Mouse (Mus musculus) left cerebral cortex, adult 8-10 months (tissue): Measurements from ENCODE around the gene Sult6b2. TPM values are rescaled to one million over a fixed set of nuclear protein-coding genes. Genes with fewer than 3 reads are reported as not detected.

Experiments used
- DNase-seq, 2 experiments: peaks; one replicate each; pipeline ENCODE4 v3.0.0; 2022; ENCODE audit warnings: low spot score in 2 of 2
- total RNA-seq, 4 experiments: library from RNA; stranded (reverse); gene quantifications; 2 replicates each; pipeline ENCODE4 v1.2.4; 2022

Sult6b2 gene
- total RNA-seq = under 1 TPM in 3 of 4 experiments, not detected in 1; 0.16 to 0.30 (median 0.25) TPM

DNA sequence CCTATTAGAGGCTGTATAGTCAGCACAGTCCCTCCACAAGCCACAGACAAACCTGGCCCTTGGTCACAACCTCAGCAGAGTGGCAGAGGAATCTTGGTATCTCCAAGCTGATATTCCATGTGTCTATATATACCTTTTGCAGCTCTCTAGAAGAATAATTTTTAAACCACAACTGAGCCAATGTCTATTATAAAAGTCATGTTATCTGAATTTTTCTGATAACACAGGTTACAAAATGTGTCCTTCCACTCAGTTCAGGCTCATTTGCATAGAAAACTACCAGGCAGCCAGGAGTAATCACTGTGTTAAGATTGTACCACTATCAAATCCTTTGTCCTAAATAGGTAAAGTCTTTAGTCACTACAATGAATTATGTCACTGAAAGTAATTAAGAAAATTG, at the start of gene Sult6b2:
TSS of gene Sult6b2 (minus strand) at position 101 of the 400 bp plus-strand sequence.
- no peak for DNase-seq

DNA sequence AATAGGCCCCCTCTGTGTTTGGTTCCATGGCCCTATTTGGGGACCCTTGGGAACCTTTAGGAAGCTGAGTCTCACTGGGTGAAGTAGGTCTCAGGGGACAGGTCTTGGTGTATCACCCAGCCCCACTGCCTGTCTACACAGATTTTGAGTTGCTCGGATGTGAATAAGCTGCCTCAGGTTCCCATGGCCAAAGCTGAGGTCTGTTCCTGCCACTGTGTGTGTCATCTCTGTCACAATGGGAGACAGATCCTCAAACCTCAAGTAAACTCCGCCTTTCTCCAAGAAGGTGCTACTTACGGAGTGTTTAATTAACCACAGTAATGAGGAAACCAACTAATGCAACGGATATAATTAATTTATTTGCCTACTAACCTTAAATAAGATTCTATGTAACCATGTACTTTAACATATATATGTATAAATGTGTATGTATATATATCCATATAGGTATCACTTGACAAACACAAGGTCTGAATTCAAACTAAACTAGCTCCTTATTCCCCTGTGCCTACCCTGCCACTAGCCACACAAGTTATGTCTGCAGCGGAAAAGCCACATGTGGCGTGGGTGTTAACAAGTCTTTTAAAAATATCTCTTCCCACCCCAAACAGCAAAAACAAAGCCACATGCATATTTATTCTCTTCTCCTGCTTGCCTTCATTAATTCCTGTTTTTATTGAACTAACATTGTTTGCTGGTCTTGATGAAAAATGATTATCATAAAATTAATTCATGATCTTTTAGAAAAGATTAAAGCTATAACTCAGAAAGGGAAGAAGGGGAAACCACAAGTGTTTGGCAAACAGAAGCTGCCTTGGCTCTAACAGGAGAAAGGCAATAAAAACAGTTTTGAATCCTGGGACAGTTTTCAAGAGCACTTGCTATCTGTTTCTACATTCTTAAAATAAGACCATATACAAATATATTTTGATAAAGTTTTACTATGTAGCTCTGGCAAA, 48.4 kb upstream of the Sult6b2 start:
- DNase-seq = no peak

DNA sequence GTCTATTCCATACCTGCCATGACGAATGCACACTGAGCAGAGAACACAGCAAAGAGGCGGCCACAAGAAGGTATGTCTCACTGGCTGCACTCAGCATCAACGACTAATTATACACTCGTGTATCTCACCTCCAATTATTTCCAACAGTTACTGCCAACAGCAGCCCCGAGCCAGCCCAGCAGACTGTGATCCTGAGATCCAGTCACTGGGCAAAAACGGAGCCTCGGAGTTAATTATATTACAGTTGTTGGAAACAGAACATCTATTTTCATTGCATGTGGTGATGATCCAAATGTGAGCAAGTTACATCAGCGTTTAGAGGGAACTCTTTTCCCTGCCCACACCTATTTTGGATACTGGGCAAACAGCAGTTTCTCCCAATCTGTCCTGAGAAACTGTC, 46.1 kb upstream of the Sult6b2 start:
- peak in 1 of 2 experiments; percentile 23 for DNase-seq

DNA sequence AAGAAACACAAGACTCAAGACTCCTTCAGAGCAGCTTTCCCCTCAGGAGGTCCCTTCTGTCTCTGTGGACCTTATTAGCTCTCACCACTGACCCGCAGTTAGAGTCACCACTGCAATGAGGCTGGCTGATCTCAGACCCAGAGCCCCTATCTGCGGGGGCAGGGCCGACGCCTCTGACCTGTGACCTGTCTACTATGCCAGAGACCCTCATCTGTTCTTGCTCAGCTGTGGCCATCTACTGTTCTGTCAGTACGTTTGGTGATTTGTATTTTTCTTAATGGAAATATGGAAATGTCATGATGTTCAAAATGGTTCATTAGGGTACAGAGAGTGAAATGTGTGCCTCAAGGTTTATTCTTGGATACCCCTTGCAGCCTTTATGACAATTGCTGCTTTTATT, 45.0 kb upstream of the Sult6b2 start:
- DNase-seq = no peak

DNA sequence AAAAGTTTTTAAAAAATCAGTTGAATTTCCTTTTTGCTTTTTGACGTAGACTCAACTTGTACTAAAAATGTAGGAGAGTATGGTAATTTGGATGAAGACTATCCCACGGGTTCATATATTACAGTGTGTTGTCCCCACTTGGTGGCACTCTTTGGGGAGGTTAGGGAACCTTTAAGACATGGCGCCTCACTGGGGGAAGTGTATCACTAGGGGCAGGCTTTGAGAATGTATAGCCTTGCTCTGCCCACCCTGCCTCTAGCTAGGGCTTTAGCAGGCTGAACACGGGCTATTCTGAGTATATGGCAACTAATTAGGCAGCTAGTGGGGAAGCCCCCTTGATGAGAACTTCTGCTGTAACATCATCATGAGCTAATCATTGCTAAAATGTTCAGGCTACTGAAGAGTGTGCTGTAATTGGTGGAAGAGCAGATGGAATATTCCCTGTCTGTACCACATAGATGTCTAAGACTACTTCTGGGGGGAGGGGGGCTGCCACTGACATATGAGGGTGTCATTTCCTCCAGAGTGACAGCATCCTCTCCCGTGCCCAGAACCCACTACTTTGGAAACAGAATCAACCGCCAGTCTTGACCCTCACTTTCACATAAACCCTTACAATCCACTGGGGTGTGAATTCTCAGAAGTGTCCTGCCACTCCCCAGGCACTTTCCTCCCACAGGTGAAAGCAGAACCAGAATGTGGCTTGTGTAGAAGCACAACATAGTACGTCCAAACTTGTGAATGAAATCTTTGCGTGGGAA, 43.8 kb upstream of the Sult6b2 start:
- no peak for DNase-seq

DNA sequence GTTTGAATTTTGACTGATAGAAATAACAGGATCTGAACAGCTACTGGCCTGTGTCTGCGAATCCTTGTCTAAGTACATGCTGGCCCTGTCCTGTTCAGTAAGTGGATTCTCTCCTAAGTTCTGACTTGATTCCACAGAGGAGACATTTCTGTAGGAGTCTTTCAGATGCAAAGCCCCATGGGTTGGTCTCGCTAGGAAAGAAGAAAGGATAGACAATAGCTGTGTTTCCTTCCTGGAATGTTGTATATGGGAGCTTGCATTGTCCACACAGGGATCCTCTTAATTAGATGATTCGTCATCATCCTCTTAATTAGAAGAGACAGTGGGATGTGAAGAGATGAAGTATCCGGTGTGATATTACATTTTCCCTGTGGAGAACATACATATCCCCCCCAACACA, 42.6 kb upstream of the Sult6b2 start:
- DNase-seq = no peak

DNA sequence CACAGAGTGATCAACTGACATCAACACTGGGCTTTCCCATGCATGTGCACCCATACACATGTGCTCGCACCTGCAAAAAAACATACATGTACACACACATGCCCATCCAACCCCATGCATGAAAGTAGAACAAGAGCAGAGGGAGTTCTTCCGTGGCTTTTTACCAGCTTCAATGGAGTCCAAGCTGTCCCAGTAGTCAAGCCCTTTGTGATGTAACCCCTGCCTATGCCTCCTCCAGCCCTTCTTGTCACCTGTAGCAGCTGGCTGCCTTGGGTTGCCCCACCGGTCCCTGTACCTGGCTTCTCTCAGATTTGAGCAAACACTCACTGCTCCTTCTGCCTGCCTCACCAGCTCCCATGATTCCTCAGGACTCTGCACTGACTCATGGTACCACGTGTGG, 40.8 kb upstream of the Sult6b2 start:
- no peak for DNase-seq

DNA sequence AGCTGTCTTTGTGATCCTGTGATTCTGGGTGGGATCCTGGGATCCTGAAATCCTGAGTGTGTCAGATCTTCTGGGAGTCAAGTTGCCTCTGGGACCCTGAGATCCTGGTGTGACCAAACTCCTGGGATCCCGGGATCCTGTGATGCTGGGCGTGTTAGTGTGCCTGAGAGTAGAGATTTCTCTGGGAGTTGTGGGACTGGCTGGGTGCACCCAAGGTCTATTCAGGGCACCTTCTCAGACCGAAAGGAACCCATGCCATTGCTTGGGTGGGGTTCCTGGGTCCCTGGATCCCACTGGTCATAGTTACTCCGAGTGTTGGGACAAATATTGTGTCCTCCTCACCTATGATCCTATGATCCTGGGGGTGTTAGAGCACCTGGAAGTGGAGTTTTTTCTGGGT, 39.8 kb upstream of the Sult6b2 start:
- DNase-seq = no peak

DNA sequence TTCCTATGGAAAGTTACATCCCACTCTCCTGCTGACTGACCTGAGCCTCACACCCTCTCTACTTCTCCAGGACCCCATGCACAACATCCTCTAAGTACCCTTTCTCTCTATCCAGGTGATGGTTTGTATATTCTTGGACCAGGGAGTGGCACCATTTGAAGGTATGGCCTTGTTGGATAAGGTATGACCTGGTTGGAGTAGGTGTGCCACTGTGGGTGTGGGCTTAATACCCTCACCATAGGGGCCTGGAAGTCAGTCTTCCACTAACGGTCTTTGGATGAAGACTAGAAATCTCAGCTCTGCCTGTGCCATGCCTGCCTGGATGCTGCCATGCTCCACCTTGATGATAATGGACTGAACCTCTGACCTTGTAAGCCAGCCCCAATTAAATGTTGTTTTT, 34.2 kb upstream of the Sult6b2 start:
- DNase-seq = no peak

DNA sequence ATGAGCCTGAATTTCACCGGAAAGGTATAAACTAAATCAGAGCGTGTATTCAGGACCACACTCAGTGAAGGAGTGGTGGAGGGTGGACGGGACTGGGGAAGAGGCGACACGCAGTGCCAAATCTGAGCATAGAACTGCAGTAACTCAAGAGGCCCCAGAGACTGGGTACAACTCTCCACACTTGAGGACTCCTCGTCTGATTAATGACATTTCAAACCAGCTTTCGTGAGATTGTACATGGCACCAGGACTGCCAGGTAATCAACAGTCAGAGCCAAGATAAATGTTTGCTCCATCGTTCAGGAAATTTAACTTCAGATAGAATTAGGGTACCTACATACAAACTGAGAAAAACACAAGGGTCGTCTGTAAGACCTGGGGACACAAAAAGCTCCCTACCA, 33.0 kb upstream of the Sult6b2 start:
- DNase-seq = no peak

DNA sequence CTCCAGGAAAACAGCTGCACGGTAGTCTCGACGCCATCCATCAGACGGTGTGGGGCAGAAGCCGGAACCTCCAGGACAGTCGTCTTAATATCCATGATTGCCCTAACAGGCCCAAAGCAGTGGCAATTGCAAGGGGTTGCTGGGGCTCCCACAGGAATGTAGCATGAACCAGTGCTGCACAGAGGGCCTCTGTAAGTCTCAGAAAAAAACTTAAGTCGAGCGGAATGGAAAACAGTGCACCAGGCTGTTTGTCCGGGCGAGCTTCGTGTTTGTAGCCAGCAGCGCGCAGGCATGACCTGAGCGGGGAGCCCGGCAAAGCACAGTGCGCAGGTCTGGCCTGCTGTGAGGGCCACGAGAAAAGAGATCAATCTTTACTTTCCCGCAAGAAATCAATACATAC, 31.4 kb upstream of the Sult6b2 start:
- DNase-seq = no peak

DNA sequence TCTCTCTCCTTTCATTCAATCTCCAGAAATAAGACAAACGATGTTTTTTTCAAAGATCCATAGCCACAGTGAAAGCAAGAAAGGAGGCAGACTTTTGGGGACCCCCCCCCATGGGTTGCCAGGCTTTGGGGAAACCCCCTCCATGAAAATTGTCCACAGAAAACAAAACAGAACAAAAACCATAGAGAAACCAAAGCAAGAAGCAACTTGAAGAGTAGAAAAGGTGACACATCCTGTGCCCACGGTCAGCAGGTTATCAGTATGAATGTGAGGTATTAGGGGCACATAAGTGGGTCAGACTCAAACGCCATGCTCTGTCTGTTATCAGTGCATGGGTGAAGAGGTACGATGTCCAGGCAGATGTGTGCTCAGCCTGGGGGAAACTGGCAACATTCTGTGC, 30.6 kb upstream of the Sult6b2 start:
- no peak for DNase-seq

DNA sequence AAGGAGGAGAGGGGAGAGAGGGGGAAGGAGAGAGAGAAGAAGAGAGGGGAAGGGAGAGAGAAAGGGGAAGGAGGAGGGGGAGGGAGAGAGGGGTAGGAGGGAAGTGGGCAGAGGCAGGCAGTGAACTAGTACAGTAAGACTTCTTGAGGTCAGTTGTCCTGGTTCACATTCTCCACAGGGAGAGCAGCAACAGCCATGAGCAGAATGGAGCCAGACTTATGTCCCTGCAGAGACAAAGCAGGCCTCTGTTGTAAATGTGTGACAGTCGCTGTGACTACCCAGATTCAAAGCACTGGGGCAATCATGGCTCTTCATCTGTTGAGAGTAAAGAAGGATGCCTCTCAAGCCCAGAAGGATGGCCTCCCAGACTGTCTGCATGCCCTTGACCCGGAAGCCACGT, 27.4 kb upstream of the Sult6b2 start:
- DNase-seq = no peak

DNA sequence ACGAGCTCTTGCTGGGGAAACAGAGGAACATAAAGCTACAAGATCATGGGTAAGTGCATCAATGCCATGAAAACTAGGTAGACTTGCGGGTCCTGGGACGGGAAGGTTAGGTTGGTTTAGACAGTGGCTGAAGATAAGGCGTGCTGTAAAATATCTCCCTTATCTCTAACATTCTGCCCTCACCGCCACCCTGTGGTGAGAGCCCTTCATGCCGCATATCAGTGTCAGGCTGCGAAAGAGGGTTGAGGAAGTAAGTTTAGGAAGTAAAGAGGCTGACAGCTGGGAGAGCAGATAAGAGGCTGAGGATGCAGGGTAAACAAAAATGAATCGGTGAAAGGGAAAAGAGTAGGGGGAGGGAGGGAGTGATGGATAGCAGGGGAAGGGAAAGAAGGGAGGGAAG, 26.9 kb upstream of the Sult6b2 start:
- DNase-seq = no peak

DNA sequence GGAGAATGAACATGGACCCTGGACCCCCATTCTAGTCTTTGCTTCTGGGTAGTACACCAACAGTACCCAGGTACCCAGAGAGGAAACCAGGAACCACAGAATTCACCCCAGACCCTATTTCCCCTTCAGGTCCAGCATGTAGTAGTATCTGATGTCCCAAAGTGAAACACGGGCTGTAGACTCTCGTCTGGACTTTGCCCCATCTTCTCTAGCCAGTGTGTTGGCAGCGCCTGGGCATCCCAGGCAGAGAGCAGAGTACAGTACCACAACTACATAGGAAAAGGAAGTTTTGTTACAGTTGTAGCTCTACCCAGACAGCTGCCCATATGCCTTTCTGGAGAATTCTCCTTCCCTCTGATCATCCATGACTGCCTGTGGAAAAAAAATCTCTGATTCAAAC, 25.9 kb upstream of the Sult6b2 start:
- DNase-seq = no peak

DNA sequence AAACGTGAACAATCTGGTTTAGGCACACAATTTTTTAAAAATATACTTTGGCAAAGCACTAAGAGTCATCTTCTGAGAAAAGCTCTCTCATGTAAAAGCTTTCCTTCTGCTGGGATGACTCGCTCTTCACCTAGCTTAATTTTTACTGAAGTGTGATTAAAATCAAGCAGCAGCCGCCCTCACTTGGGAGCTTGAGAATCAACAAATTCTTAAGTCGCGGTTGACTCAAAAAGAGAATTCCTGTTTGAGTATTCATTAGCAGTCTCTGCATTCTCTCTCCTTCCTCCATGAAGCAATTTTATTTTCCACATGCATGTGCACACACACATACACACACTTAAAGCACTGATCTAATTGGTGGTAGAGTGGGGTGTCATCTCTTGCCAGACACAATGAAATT, 21.1 kb upstream of the Sult6b2 start:
- no peak for DNase-seq

DNA sequence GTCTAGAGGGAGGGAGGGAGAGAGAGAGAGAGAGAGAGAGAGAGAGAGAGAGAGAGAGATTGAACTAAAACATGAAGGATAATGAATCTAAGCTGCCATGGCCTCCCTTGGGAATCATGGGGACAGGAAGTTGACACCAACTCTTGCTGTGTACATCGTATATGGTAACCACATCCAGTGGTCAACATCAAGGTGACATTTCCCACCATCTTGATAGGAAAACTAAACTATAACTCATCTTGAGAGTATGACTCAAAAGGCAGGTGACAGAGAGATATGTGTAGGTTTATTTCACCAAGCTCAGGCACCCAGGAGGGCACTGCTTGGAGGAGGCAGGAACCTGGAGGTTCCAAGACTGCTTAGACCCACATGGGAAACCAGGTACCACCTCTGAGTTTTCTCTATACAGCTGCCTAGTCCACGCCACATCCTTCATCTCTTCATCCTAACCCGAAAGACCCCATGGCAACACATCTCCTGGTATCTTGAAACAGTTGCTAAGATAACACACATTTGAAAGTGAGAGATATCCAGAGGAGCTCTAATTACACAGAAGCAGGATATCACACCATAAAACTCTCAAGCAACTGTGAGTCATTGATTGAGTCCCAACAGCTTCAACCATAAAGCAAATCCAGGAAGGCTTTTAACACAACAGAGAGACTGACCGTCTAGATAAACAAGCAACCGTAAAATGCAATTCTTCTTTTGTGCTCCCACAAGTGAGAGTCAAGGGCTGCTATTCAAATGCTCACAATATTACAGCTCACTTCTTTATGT, 18.9 kb upstream of the Sult6b2 start:
- no peak for DNase-seq

DNA sequence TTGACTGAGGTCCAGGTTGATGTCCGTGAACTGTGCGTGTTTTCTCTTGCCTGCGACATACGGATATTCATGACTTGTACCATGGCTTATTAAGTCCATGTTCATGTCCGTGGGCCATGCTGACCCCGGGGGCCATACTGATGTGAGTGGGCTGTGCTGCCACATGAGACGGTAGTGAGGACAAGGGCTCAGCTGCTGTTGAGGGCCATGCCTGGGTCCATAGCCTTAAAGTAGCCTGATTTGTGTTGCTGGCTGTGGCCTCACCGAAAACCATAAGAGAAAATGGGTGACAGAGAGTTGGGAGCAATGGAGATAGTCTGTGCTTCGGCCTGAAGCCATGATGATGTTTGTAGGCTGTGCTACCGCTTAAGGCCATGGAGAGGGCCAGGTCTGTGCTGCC, 14.0 kb upstream of the Sult6b2 start:
- DNase-seq = no peak

DNA sequence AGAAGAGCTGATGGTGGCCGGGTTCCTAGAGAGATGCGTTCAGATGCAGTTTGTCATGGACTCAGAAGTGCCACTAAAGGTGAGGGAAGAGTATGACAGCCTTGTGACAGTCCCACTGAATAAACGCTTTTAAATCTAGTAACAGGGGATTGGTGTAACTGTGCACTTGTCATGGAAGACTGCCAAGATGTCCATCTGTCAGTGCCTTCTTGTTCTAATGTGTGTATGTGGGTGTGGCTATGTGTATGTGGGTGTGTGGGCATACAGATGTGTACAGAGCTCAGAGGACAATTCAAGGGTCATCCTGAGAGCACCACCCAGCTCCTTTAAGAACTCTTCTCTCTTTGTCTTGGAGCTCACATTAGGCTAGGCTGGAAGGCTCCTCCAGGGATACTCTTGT, 11.2 kb upstream of the Sult6b2 start:
- no peak for DNase-seq

DNA sequence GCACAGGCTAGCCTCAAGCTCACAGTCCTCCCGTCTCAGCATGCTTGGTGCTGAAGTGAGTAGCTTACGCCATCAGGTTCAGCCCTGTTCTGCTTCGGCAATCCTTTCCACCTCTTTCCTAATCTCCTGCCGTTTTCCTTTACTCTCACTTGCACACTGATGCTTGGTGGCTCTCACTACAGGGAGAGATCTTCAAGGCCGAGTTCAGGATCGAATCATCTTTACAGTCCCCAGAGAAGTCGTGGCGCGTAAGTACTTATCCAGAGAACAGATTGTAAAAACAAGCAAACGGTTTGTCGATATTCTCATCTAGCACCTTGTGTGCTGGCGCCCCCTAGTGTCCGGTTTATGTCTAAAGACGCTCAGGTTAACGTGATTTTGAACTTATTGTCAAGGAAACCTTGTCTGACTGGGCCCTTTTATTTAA, 10.2 kb upstream of the Sult6b2 start:
- peak; percentile 56 to 61 for DNase-seq

DNA sequence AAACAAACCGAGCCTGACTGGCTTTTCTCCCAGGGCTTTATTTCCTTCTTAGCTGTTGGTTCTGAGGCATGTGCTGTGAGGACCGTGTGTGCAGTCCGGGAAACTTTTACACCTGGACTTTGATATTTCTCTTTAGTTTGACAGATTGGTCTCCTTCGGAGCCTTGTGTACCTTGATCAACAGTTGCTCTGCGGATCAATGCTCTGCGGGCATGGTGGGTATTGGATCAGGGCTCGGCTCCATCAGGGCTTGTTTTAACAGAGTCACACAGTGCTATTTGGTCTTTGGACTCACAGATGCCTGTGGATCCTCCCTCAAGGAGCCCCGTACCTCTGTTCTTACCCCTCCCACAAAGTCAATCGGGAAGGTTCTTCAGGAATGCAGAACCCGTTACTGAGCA, 9.7 kb upstream of the Sult6b2 start:
- no peak for DNase-seq

DNA sequence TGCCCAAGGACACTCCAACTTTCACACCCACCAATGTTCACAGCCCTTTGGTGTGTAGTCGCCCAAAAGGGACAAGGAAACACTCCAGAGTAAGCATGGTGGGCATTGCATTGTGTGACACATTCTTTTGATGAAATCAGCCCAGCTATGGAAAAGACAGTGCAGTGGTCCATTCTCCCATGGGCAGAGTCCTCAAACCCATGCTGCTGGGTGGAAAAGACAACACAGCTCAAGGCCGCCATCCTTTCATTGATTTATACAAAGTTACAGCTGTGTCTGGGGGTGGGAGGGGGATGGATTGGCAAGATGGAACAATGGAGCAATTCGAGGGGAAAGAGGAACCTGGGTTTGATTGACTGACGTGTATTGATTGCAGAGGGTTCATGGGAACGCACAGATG, 8.7 kb upstream of the Sult6b2 start:
- no peak for DNase-seq
